Mouse (Mus musculus) forebrain, embryonic 14.5 days (tissue): ENCODE results near the gene Gm49450. TPM values are rescaled to one million over a fixed set of nuclear protein-coding genes. Genes with fewer than 3 reads are reported as not detected.

Experiments
- ATAC-seq: fragments of 200-750 bp; cut with Nextera tagmentation; 2 replicates; pipeline ENCODE4 v1.8.0; 2017; ENCODE audit warnings: mild to moderate bottlenecking, moderate library complexity
- DNase-seq: peaks from one replicate; pipeline ENCODE4 v3.0.0-alpha.2; 2015; ENCODE audit warnings: low spot score
- H3K27ac ChIP-seq: fragments of 300-500 bp; sonication (generic); 2 replicates; pipeline ENCODE4 v1.5.1; 2014; ENCODE audit warnings: low read depth, mild to moderate bottlenecking, control low read depth, low read length, moderate library complexity
- H3K27me3 ChIP-seq: fragments of 300-500 bp; sonication (generic); replicated peaks from 2 replicates; pipeline ENCODE4 v1.6.1; 2014; ENCODE audit warnings: low read length, control low read depth, mixed read lengths; ENCODE audit not compliant: control insufficient read depth, insufficient read depth
- H3K36me3 ChIP-seq: fragments of 300-500 bp; sonication (generic); 2 replicates; pipeline ENCODE4 v1.6.1; 2014; ENCODE audit warnings: low read length, control low read depth; ENCODE audit not compliant: control insufficient read depth, insufficient read depth
- H3K4me1 ChIP-seq: fragments of 300-500 bp; sonication (generic); 2 replicates; pipeline ENCODE4 v1.6.1; 2014; ENCODE audit warnings: antibody characterized with exemption, low read length, control low read depth; ENCODE audit not compliant: control insufficient read depth, insufficient read depth
- H3K4me2 ChIP-seq: fragments of 300-500 bp; sonication (generic); 2 replicates; pipeline ENCODE4 v1.6.1; 2014; ENCODE audit warnings: mild to moderate bottlenecking, control low read depth, low read length
- H3K4me3 ChIP-seq: fragments of 300-500 bp; sonication (generic); 2 replicates; pipeline ENCODE4 v1.5.1; 2014; ENCODE audit warnings: low read depth, low read length, control low read depth
- H3K9ac ChIP-seq: fragments of 300-500 bp; sonication (generic); 2 replicates; pipeline ENCODE4 v1.6.1; 2014; ENCODE audit warnings: mild to moderate bottlenecking, low read length, control low read depth, moderate library complexity
- H3K9me3 ChIP-seq: fragments of 300-500 bp; sonication (generic); replicated peaks from 2 replicates; pipeline ENCODE4 v1.6.1; 2016; ENCODE audit warnings: low read length, control low read depth, mixed read lengths; ENCODE audit not compliant: control insufficient read depth
- WGBS: fragments of 180-500 bp; shearing (Covaris S2); extraction: QIAGEN DNeasy Blood & Tissue Kit; methylation state at CpG from one replicate; pipeline ENCODE4 v1.1.7; 2014; 5-methylcytosine and 5-hydroxymethylcytosine counted together
- polyA plus RNA-seq: library from polyadenylated mRNA; unstranded; fragments of >200 nt; fragmentation: Nextera tagmentation; extraction: Ambion mirVana; gene quantifications from 2 replicates; pipeline ENCODE4 v1.2.1, GENCODE M21; 2014

Gm49450 gene
- polyA plus RNA-seq, 1 experiment from 2014 or later, result not detected

DNA sequence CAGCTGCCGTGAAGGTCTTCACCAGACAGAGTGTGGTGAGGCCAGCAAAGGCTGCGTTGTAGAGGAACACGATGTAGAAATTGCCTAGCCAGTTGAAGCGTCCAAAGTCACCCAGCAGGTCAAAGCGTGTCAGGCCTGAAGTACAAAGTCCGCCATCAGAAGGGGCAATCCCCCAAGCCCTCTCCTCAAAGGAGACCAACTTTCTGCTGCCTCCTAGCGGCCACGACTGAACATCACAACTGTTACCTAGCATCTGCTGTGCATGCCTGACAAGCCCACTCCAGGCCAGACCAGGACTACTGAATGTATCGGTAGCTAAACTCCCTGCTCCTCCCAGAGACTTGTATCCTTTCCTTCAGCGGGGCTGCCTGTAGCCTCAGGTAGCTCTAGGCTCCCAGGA is 48.7 kb downstream of the Gm49450 start:
- Histone ChIP-seq H3K9me3 (no peaks in the 10 kb centered on the region), H3K4me1 (no peaks in the 10 kb centered on the region), H3K27me3 (peaks cover 2% of the 10 kb centered on the region; the same call in 1 of the 2 replicates), H3K27ac (no peak overlapping the region), H3K4me3 (no peak overlapping the region), H3K9ac (no peak overlapping the region), H3K4me2 (no peak overlapping the region), H3K36me3 (peaks cover 68% of the 10 kb centered on the region)
- ATAC-seq, result peak; percentile 54; the same call in 1 of the 2 replicates
- peak; percentile 76 for DNase-seq
- 24% methylated on average over 10 of the region's 10 CpGs for WGBS

DNA sequence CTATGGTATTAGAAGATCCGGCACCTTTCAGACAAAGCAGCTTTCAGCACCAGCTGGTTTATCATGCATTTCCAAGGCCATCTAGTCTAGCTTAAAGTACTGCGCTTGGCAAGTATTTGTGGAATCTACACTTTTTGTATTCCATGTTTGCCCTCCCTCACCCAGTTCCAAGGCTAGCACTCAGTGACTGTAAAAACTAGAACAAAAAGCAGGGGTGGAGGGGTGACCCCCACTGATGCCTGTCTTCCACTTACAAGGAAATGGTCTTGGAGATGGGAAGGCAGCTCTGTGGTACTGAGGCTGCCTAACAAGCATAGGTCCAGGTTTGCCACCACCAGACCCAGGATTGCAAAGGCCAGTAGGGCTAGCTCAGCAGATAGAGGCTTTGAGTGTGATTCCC is 50.8 kb downstream of the Gm49450 start:
- 90% methylated on average over 2 of the region's 2 CpGs for WGBS

DNA sequence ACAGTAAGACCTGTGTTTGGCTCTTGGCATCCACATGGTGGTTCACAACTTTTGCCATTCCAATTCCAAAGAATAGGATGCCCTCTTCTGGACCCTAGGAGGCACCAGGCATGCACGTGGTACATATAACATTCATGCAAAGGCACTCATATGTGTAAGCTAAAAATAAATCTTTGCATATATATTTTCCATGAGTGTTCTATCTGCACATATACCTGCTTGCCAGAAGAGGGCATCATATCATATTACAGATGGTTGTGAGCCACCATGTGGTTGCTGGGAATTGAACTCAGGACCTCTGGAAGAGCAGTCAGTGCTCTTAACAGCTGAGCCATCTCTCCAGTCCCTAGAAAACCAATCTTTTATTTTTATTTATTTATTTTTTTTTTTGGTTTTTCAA is 51.8 kb downstream of the Gm49450 start:
- 60% methylated on average over 1 of the region's 1 CpGs for WGBS
- DNase-seq (no peak), ATAC-seq (no peak)
- Histone ChIP-seq H3K4me3 (no peak overlapping the region), H3K27ac (no peak overlapping the region), H3K9me3 (no peaks in the 10 kb centered on the region), H3K36me3 (peaks cover 36% of the 10 kb centered on the region), H3K27me3 (peaks cover 32% of the 10 kb centered on the region), H3K4me1 (no peaks in the 10 kb centered on the region), H3K9ac (no peak overlapping the region), H3K4me2 (no peak overlapping the region)

More for the DNA sequence above, 50.8 kb downstream of the Gm49450 start:
- no peak overlapping the region for H3K4me2 ChIP-seq
- H3K4me1 ChIP-seq, result no peaks in the 10 kb centered on the region
- DNase-seq (no peak), ATAC-seq (no peak)
- peaks cover 22% of the 10 kb centered on the region for H3K27me3 ChIP-seq
- peaks cover 47% of the 10 kb centered on the region for H3K36me3 ChIP-seq
- no peak overlapping the region for H3K27ac ChIP-seq
- no peak overlapping the region for H3K9ac ChIP-seq
- H3K9me3 ChIP-seq, result no peaks in the 10 kb centered on the region
- H3K4me3 ChIP-seq, result no peak overlapping the region

DNA sequence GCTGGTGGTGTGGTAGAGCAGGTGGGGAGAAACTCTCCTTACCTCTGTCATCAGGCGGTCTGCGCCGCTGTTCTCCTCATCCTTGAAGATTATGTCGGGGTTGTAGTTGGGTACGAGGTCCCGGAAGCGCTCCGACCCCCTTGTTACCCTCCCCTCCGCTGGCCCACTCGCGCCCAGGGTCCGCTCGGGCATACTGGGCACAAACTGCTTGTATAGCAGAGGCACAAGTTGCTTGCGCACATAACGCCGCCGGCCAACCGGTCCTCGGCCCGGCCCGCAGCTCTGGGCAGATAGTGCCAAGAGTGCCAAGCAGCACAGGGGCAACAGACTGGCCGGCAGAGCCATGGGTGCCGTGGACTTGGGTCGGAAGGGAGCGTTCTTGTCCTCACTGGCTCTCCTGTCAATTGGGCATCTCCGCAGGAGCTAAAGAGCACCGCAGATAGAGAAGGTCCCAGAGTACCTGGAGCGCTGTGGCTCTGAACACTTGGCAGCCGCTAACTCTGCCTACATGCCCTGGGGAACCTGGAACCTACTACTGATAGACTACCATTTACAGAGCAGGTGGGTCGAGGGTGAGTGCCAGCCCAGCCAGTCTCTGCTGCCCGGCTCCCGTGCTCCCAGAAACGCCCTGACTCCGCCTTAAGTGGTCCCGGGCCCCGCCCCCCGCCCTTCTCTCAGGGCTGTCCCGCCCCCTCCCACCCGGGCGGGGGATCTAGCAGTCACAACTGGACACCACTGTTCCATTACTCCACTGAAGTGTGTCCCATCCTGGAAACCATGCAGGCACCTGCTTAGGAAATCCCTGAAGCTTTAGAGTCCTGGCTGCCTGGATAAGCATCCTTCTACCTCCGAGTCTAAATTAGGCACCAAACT is 55.2 kb downstream of the Gm49450 start, which contains the start of gene Dhh:
Gene Dhh, minus strand, starts transcription at position 613 of the 873 bp plus-strand sequence.
- Histone ChIP-seq H3K4me2 (peak within 1 kb of the TSS; percentile 14; the same call in 1 of the 2 replicates), H3K9me3 (no peaks in the 10 kb centered on the region), H3K27ac (no peak within 1 kb of the TSS), H3K4me3 (peak within 1 kb of the TSS; percentile 13), H3K27me3 (peaks cover 65% of the 10 kb centered on the region), H3K36me3 (peaks cover 6% of the 10 kb centered on the region), H3K4me1 (peaks cover 15% of the 10 kb centered on the region; the same call in 1 of the 2 replicates), H3K9ac (no peak within 1 kb of the TSS)
- DNase-seq, result no peak
- under 1% methylated on average over 40 of the region's 41 CpGs for WGBS
- ATAC-seq, result no peak

DNA sequence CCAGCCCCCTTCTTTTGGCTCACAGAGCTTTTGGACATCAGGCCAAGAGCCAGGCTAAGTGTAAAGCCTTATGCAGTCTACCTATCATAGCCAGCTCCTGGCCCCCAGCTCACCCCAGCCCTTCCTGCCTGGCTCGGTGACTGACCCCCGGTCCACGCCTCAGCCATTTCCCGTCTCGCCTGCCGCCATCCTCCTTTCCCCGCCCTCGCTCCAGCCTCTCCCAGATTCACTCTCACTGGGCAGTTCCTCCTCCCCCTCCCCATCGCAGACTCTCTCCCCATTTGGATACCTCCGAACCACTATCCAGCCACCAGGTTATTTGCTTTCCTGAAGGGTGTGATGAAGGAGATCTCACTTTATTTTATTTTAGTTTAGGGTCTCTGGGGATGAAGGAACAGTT is 55.9 kb downstream of the Gm49450 start:
- DNase-seq, result no peak
- peaks cover 72% of the 10 kb centered on the region for H3K27me3 ChIP-seq
- H3K36me3 ChIP-seq, result no peaks in the 10 kb centered on the region
- no peaks in the 10 kb centered on the region for H3K9me3 ChIP-seq
- no peak overlapping the region for H3K4me2 ChIP-seq
- H3K4me1 ChIP-seq, result peaks cover 15% of the 10 kb centered on the region; the same call in 1 of the 2 replicates
- no peak overlapping the region for H3K9ac ChIP-seq
- no peak overlapping the region for H3K27ac ChIP-seq
- H3K4me3 ChIP-seq, result 0 out of 2 replicates have a peak overlapping the region, but pooled peaks have one; percentile 13
- ATAC-seq, result no peak
- WGBS, result 3% methylated on average over 10 of the region's 10 CpGs

DNA sequence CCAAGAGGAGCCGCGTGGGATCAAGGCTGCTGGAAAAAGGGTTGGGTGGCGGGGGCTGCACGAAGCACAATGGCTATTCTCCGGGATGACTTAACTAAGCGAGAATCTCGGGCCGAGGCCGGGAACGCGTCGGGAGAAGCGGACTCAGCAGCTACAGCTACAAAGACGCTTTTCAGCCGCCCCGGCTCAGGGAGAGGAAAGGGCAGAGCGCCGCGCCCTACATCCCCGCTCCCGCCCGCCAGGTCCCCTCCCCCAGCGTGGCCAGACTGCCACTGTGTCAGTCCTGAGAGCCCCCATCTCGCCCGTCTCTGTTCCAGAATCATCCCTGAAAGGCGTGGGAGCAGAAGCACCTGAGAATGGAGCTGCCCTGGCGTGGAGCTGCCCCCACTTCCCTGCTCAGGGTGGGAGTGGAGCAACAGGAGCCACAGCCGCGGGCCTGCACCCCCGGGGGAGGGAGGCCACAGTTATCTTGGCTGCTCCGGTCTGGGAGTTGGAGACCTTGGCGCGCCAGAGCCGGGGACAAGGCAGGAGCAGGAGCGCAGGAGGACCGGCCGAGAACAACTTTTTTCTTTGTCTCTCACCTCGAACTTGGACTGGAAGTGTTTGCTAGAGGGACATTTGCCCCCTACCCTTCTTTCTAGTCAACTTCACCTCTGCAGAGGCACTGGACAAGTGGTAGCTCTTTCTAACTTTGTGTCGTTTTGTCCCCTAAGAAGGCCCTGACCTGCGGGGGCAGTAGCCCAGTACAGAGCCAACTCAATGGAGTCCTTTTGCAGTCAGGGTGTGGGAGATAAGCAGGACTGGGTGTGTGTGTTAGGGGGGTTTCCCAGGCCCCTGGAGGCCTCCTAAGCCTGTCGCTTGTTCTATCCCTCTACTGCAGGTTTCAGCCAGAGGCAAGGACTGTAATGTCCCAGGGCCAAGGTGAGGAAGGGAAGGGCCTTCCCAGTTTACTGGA is 57.4 kb downstream of the Gm49450 start:
- Histone ChIP-seq H3K9me3 (no peaks in the 10 kb centered on the region), H3K4me1 (peaks cover 15% of the 10 kb centered on the region; the same call in 1 of the 2 replicates), H3K4me2 (peak overlapping the region; percentile 42), H3K36me3 (no peaks in the 10 kb centered on the region), H3K9ac (peak overlapping the region; percentile 22), H3K27me3 (peaks cover 80% of the 10 kb centered on the region), H3K27ac (no peak overlapping the region), H3K4me3 (peak overlapping the region; percentile 17)
- WGBS, result 1% methylated on average over 41 of the region's 41 CpGs
- DNase-seq, result peak; percentile 34
- ATAC-seq, result no peak

DNA sequence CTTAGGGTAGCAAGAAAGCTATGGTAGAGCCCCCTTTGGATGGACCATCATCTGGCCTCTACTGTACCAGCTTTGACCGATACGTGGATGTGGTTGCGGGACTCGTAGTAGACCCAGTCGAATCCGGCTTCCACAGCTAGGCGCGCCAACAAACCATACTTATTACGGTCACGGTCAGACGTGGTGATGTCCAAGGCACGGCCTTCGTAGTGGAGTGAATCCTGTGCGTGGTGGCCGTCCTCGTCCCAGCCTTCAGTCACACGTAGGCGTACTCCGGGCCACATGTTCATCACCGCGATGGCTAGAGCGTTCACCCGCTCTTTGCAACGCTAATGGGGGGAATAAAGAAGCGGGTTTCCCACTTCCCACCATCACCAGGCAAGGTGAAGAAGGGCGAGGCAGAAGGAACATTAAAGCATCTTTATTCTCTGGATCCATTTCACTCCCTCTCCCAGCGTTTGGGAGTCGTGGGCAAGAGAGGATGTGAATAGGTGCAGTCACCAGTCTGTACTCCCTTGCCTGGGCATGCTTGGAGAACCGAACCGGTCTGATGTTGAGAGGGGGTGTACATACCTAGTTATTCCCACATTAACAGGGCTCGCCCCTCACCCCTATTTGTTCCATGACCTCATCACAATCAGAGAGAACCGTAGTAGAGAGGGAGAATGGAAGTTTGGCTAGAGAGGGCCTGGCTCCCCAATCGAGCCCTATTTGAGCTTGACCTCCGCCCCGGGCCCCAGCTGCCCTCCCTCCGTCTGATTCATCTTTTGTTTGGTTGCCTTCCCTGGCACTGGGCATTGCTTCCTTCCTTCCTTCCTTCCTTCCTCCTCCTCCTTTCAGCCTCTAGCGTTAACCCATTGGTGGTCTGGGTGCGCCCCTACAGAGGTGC is 58.4 kb downstream of the Gm49450 start:
- H3K4me1 ChIP-seq, result peaks cover 15% of the 10 kb centered on the region; the same call in 1 of the 2 replicates
- no peaks in the 10 kb centered on the region for H3K9me3 ChIP-seq
- no peaks in the 10 kb centered on the region for H3K36me3 ChIP-seq
- peaks cover 77% of the 10 kb centered on the region for H3K27me3 ChIP-seq
- no peak overlapping the region for H3K27ac ChIP-seq
- peak overlapping the region; percentile 55 for H3K9ac ChIP-seq
- DNase-seq (no peak), ATAC-seq (no peak)
- 3% methylated on average over 38 of the region's 38 CpGs for WGBS
- peak overlapping the region; percentile 42 for H3K4me3 ChIP-seq
- peak overlapping the region; percentile 88 for H3K4me2 ChIP-seq
